Mouse (Mus musculus) olfactory bulb, adult 2 months (tissue): ENCODE results near the gene Brsk1.

ENCODE experiments used
- CTCF ChIP-seq: fragments of 200-500 bp; IDR thresholded peaks from 2 replicates; pipeline ENCODE4 v1.5.1; 2012; ENCODE audit warnings: low read depth, mild to moderate bottlenecking, low read length, moderate library complexity; ENCODE audit not compliant: insufficient read depth
- POLR2A ChIP-seq: fragments of 200-500 bp; IDR thresholded peaks from 2 replicates; pipeline ENCODE4 v1.6.1; 2012; ENCODE audit warnings: mild to moderate bottlenecking, low read depth, low read length, moderate library complexity; ENCODE audit not compliant: insufficient read depth

- no peak for TF ChIP-seq POLR2A
- no peak for TF ChIP-seq CTCF
Measured at GRCm38 (mm10) chr7:4655916-4656315, 34.5 kb upstream of the Brsk1 start.
